Mouse (Mus musculus): ENCODE results near the gene Ankrd37. TPM values are rescaled to one million over a fixed set of nuclear protein-coding genes. Genes with fewer than 3 reads are reported as not detected.

Gene Ankrd37
- total RNA-seq, 2 experiments from 2014 or later, result 11.1 to 12.4 TPM

DNA sequence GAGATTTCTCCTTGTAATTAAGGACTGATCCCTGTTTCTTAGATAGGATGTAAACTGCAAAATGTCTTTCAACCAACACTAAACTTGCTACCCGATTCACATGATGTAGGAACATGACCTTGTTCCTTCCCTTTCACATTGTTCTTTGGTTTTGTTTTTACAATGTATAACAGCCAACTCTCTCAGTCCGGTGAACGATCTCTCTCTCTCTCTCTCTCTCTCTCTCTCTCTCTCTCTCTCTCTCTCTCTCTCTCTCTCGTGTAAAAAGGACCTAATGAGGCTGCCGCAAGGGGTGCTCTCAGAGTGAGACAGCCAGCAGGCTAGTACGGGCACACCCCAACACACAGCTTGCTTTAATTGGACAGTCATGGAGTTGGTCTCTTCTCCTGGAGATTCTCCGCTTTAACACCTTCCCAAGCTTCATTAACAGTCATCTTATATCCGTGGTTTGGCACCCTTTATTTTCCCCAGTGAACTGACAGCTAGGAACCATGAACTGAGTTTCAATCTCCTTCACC lies 31.5 kb downstream of the Ankrd37 start:
- no peak for DNase-seq

DNA sequence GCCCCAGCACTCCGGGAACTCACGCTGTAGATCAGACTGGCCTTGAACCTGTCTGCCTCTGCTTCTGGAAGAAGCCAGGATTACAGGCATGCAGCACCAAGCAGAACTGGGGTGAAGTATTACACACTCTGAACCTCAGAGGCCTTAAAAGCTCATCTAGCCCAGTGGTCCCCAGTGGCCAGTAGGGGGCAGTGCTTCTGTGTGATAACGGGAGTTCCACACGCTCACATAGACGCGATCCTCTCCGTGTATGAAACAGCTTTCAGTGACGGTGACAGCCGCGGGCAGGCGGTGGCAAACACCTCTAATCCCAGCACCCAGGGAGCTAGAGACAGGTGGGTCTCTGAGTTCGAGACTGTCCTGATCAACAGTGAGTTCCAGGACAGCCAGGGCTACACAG lies 34.6 kb downstream of the Ankrd37 start:
- DNase-seq, result no peak

DNA sequence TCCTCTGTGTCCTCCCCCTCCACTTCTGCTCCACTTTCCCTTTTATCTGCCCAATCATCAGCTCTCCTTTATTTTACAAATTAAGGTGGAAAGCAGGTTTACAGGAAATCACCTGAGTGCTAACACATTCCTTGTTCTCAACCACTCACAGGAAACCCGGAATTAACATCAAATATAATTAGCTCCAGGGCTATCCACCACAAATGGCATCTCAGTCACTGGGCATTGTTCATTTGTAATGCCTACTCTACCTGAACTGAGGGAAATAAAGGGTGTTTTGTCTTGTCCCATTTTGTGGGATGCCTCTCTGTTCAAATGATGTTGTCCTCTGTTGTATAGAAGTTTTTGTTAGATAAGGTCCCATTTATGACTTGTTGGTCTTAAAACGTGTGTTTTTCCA lies 54.9 kb downstream of the Ankrd37 start:
- no peak for DNase-seq

Other genes with a start within 250 kb of the Ankrd37 start
- 100 to 1,000 TPM; 104 to 113 TPM for gene Pdlim3, start 120.2 kb downstream of the Ankrd37 start, total RNA-seq (2021)
- gene Ccdc110, start 71.1 kb downstream of the Ankrd37 start, total RNA-seq (2021), result not detected
- under 1 TPM; 0.83 to 0.86 TPM for gene 1700029J07Rik, start 30.5 kb downstream of the Ankrd37 start, total RNA-seq (2021)
- 10 to 100 TPM; 33.4 to 33.5 TPM for gene Ufsp2, start 30.2 kb downstream of the Ankrd37 start, total RNA-seq (2021)
- gene Lrp2bp, start 6.4 kb downstream of the Ankrd37 start, total RNA-seq (2021), result under 1 TPM; 0.36 to 0.76 TPM
- 10 to 100 TPM; 14.1 to 15.2 TPM for gene Cfap97, start 146.1 kb upstream of the Ankrd37 start, total RNA-seq (2021)
- 10 to 100 TPM; 12.2 to 12.7 TPM for gene Snx25, start 146.5 kb upstream of the Ankrd37 start, total RNA-seq (2021)
- 1,000 to 10,000 TPM; 3,101 to 3,310 TPM for gene Slc25a4, start 205.6 kb upstream of the Ankrd37 start, total RNA-seq (2021)